Mouse (Mus musculus): ENCODE measurements around the gene Gm6592. TPM values are rescaled to one million over a fixed set of nuclear protein-coding genes. Genes with fewer than 3 reads are reported as not detected.
"Not testable (repeated sequence)": the region's sequence is repeated elsewhere in the genome, so short reads cannot be mapped to it uniquely, and the experiment has no call there.

The Gm6592 gene
- total RNA-seq (2021): not detected in 2 replicates
- long read RNA-seq, experiment 1: 0 reads
- long read RNA-seq, experiment 2: 0 reads

GRCm38 (mm10) chrX:8843694-8844093, at the start of gene Gm6592:
Gene Gm6592, plus strand, starts transcription at chrX:8843994.
- DNase-seq: no peak

- not testable (repeated sequence) for DNase-seq
These were observed 40.4 kb upstream of the Gm6592 start, which contains the start of gene Ssxb5 for GRCm38 (mm10) chrX:8803391-8803790. Gene Ssxb5, plus strand, starts transcription at chrX:8803691.

DNA sequence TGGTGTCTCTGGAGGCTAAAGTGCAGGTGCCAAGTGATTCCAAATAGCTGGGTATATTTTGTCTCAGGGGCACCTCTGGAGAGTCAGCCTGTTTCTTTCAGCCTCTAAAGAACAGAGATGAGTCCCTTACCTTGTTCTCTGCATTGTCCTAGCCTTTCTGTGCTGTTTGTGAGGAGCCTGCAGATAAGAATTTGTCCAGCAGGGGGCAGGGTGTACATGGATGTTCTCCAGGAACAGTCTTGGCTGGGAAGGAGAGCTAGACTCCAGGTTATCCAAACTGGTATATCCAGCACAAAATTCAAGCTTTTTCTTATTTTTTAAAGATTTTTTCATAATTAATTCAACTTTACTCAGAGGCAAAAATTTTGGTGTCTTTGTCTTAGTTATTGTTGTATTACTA, 11.8 kb upstream of the Gm6592 start:
- DNase-seq: peak; percentile 53

DNA sequence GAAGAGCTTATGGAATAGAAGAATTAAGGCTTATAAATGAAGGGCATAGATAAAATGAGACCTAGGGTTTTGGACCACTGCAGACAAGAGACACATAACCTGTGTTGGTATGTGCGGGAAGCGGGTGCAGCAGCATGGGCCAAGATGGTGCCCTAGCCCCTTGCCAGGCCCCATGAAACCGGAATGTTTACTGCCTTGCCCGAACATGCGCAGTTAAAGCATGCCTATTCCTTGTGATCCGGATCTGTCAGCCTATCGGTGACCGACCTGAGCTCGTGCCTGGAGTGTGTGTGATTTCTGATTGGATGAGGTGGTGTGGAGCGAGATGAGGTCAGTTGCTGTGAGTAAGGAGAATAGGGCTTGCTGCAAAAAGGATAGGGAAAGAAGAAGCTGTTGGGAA, 8.7 kb downstream of the Gm6592 start:
- no peak for DNase-seq

GRCm38 (mm10) chrX:8864331-8864730, 20.5 kb downstream of the Gm6592 start:
- DNase-seq: peak; percentile 80

DNA sequence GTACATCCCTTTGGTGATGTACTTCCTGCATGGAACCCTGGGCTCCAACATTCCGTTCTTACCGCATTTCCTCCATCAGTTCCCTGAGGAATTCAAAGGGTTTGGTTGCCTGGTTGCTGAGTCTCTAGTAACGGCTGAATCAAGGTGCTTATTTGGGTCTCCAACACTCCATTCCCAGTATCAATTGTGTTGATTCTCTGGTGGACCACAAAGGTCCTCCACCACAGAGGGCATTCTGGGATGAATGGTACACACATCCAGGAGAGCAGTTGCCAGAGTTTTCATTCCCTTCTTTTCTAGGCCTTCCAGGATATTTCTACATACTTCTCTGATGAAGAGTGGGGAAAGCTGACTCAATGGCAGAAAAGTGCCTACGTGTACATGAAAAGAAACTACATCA, 30.2 kb downstream of the Gm6592 start, which contains the start of gene Gm5751:
TSS of gene Gm5751 (plus strand) at position 301 of the 400 bp plus-strand sequence.
- DNase-seq: not testable (repeated sequence)

DNA sequence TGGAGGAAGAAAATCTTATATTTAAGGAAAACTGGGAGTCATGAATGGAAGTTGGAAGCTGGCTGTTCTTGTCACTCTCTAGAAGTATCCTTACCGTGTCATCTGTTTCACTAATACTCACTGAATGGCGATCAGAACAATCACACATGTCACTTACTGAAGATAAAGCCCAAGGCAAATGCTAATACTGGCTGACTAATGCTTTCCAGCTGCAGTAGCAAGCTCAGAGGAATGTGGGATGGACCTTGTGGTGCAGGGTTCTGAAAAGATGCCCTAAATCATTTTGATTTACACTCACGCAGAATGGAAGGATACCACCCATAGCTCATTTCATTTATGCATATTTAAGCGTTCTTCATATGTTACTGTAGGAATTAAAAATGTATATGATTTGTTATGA, 40.5 kb downstream of the Gm6592 start:
- DNase-seq: no peak

- DNase-seq: no peak
These were observed 48.2 kb downstream of the Gm6592 start for GRCm38 (mm10) chrX:8891975-8892342.

GRCm38 (mm10) chrX:8892343-8893155, 48.8 kb downstream of the Gm6592 start, which contains the start of gene B630019K06Rik:
Gene B630019K06Rik, plus strand, starts transcription at chrX:8892382.
- DNase-seq: peak; percentile 87

GRCm38 (mm10) chrX:8893182-8893651, 49.4 kb downstream of the Gm6592 start:
- peak; percentile 21 for DNase-seq

Other genes with a start within 250 kb of the Gm6592 start
- not detected in 2 replicates for gene Ssxb8, start 153.2 kb upstream of the Gm6592 start, total RNA-seq (2021)
- not detected in 2 replicates for gene Ssx9, start 95.6 kb upstream of the Gm6592 start, total RNA-seq (2021)
- not detected in 2 replicates for gene Ssxb5, start 40.3 kb upstream of the Gm6592 start, total RNA-seq (2021)
- gene Gm5751, start 30.3 kb downstream of the Gm6592 start, total RNA-seq (2021): not detected in 2 replicates
- 7.9 and 8.0 TPM in 2 replicates for gene B630019K06Rik, start 48.4 kb downstream of the Gm6592 start, total RNA-seq (2021)
- not detected in 2 replicates for gene Fthl17b, start 119.0 kb downstream of the Gm6592 start, total RNA-seq (2021)
- not detected in 2 replicates for gene Fthl17c, start 132.6 kb downstream of the Gm6592 start, total RNA-seq (2021)
- not detected in 2 replicates for gene Fthl17d, start 142.8 kb downstream of the Gm6592 start, total RNA-seq (2021)
- not detected in 2 replicates for gene Fthl17e, start 189.5 kb downstream of the Gm6592 start, total RNA-seq (2021)
- not detected in 2 replicates for gene Fthl17f, start 219.0 kb downstream of the Gm6592 start, total RNA-seq (2021)

All from adrenal gland, postnatal 14 days (tissue).